ENCODE assay signal across 28 mouse cellular contexts in genomic region chr16:97719392-97719983, GRCm38 (mm10). TPM values are rescaled to one million over a fixed set of nuclear protein-coding genes. Genes with fewer than 3 reads are reported as not detected.
DNase-seq lines count a peak whose midpoint lies in the region; ATAC-seq and TF ChIP-seq lines count a peak whose summit lies in the region.
"Had no signal": no experiment of that assay in that cellular context is flagged by ENCODE, and none has a peak within 500 bp of the region (broad histone marks: within the 10 kb centered on the region; RNA-seq: fewer than 3 reads in every experiment).

No protein-coding gene starts in this region.

- no peak for TF ChIP-seq EP300 in lung, postnatal 0 days (IDR thresholded peaks at IDR 0.05)

- no peak for TF ChIP-seq POLR2A in myocyte (IDR thresholded peaks at IDR 0.05; ENCODE audit: insufficient read length, low read depth)
- no peak for TF ChIP-seq POLR2A in thymus, adult 2 months (IDR thresholded peaks at IDR 0.05; ENCODE audit: control insufficient read depth, extremely low read depth, insufficient read depth, low read length, poor library complexity)

- H3K4me3 ChIP-seq in lung, postnatal 0 days (ENCODE audit: low read depth, low read length), result no peak overlapping the region
- no peak overlapping the region for H3K4me3 ChIP-seq in myocyte
- H3K4me3 ChIP-seq in thymus, adult 2 months (ENCODE audit: control insufficient read depth, insufficient read depth, low read length), result no peak overlapping the region
- H3K4me3 ChIP-seq: embryonic facial prominence, embryonic 12.5 days; forebrain, embryonic 12.5 days; hindbrain, embryonic 13.5 days; limb, embryonic 13.5 days; lung, embryonic 15.5 days; midbrain, embryonic 10.5 days; midbrain, embryonic 15.5 days had no signal

- no peak overlapping the region for H3ac ChIP-seq in myocyte (ENCODE audit: control insufficient read depth, insufficient read length)

- H3K27ac ChIP-seq in lung, postnatal 0 days (ENCODE audit: low read length), result no peak overlapping the region
- H3K27ac ChIP-seq in thymus, adult 2 months (ENCODE audit: control insufficient read depth, insufficient read depth, low read length), result no peak overlapping the region
- H3K27ac ChIP-seq: embryonic facial prominence, embryonic 12.5 days; forebrain, embryonic 12.5 days; hindbrain, embryonic 13.5 days; limb, embryonic 13.5 days; lung, embryonic 15.5 days; macrophage; midbrain, embryonic 10.5 days; midbrain, embryonic 15.5 days had no signal

- H3K4me2 ChIP-seq in lung, postnatal 0 days (replicated peaks; ENCODE audit: low read depth, low read length), result no peak overlapping the region
- H3K4me2 ChIP-seq in myocyte (ENCODE audit: low read depth), result peak overlapping the region; percentile 51
- H3K4me2 ChIP-seq: embryonic facial prominence, embryonic 12.5 days; forebrain, embryonic 12.5 days; heart, embryonic 11.5 days; hindbrain, embryonic 13.5 days; limb, embryonic 13.5 days; liver, embryonic 11.5 days; lung, embryonic 15.5 days; midbrain, embryonic 15.5 days had no signal

- no peaks in the 10 kb centered on the region for H3K4me1 ChIP-seq in lung, postnatal 0 days (ENCODE audit: insufficient read depth, low read depth, low read length)
- no peaks in the 10 kb centered on the region for H3K4me1 ChIP-seq in thymus, adult 2 months (replicated peaks; ENCODE audit: control insufficient read depth, insufficient read depth, low read length)
- H3K4me1 ChIP-seq: embryonic facial prominence, embryonic 12.5 days; forebrain, embryonic 12.5 days; hindbrain, embryonic 13.5 days; limb, embryonic 13.5 days; midbrain, embryonic 10.5 days; midbrain, embryonic 15.5 days had no signal

- H3K9ac ChIP-seq in lung, postnatal 0 days (replicated peaks; ENCODE audit: low read depth), result no peak overlapping the region
- H3K9ac ChIP-seq: embryonic facial prominence, embryonic 12.5 days; forebrain, embryonic 12.5 days; hindbrain, embryonic 13.5 days; limb, embryonic 13.5 days; lung, embryonic 15.5 days; midbrain, embryonic 15.5 days had no signal

- ATAC-seq in lung, postnatal 0 days, result peak; percentile 26
- ATAC-seq in common myeloid progenitor, adult 5-6 weeks (replicated peaks; ENCODE audit: low read depth, poor library complexity, severe bottlenecking), result peak; percentile 58
- ATAC-seq in activated CD4-positive, CD25-positive, alpha-beta regulatory T cell, adult 4 months, result no peak
- ATAC-seq: midbrain, embryonic 15.5 days had no signal

- H3K79me2 ChIP-seq in myocyte (ENCODE audit: control insufficient read depth, insufficient read depth), result no peaks in the 10 kb centered on the region

- no peaks in the 10 kb centered on the region for H3K36me3 ChIP-seq in lung, postnatal 0 days (ENCODE audit: insufficient read depth, low read length)
- no peaks in the 10 kb centered on the region for H3K36me3 ChIP-seq in myocyte (ENCODE audit: control insufficient read depth, insufficient read depth)
- no peaks in the 10 kb centered on the region for H3K36me3 ChIP-seq in thymus, adult 2 months (ENCODE audit: control insufficient read depth, insufficient read depth, low read length)
- H3K36me3 ChIP-seq: embryonic facial prominence, embryonic 12.5 days; forebrain, embryonic 12.5 days; hindbrain, embryonic 13.5 days; limb, embryonic 13.5 days; lung, embryonic 15.5 days; midbrain, embryonic 10.5 days; midbrain, embryonic 15.5 days had no signal

- no peaks in the 10 kb centered on the region for H3K27me3 ChIP-seq in lung, postnatal 0 days (replicated peaks; ENCODE audit: insufficient read depth, low read length)
- H3K27me3 ChIP-seq in myocyte (ENCODE audit: control insufficient read depth, insufficient read depth, insufficient read length), result no peaks in the 10 kb centered on the region
- no peaks in the 10 kb centered on the region for H3K27me3 ChIP-seq in thymus, adult 2 months (ENCODE audit: control insufficient read depth, insufficient read depth, low read length)
- H3K27me3 ChIP-seq: embryonic facial prominence, embryonic 12.5 days; forebrain, embryonic 12.5 days; hindbrain, embryonic 13.5 days; limb, embryonic 13.5 days; lung, embryonic 15.5 days; midbrain, embryonic 15.5 days had no signal

- DNase-seq in lung, postnatal 0 days (ENCODE audit: low spot score), result no peak
- DNase-seq in lung, postnatal 36 days, result no peak
- no peak for DNase-seq in thymus, adult 2 months
- no peak for DNase-seq in B cell, adult 2 months
- DNase-seq: adrenal gland, adult 8-10 months; cerebellum, adult 2 months; cerebellum, postnatal 36 days; embryo, embryonic 11 days; gastrocnemius, postnatal 14 days; heart, adult 18-20 months; heart, postnatal 36 days; kidney, postnatal 25 days; right cerebral cortex, postnatal 25 days; thymus, postnatal 4 days had no signal

- H3K9me3 ChIP-seq in lung, postnatal 0 days (ENCODE audit: low read length), result no peaks in the 10 kb centered on the region
- H3K9me3 ChIP-seq: embryonic facial prominence, embryonic 12.5 days; forebrain, embryonic 12.5 days; hindbrain, embryonic 13.5 days; limb, embryonic 13.5 days; lung, embryonic 15.5 days; midbrain, embryonic 10.5 days; midbrain, embryonic 15.5 days had no signal

- TF ChIP-seq CTCF in lung, postnatal 0 days (IDR thresholded peaks at IDR 0.05), result no peak
- no peak for TF ChIP-seq CTCF in thymus, adult 2 months (IDR thresholded peaks at IDR 0.05; ENCODE audit: borderline replicate concordance, control insufficient read depth, extremely low read depth, insufficient read depth, low read length, poor library complexity)

TF ChIP-seq in myocyte, 11 proteins besides CTCF, POLR2A, EP300 and RAD21:
- TF ChIP-seq MYOD1 (IDR thresholded peaks at IDR 0.05; ENCODE audit: control insufficient read depth in 1 of 3, insufficient read length in 2 of 3, low read depth in 2 of 3) (peak; percentile 40 to 61 (median 53)), MYOG (IDR thresholded peaks at IDR 0.05; ENCODE audit: control insufficient read depth in 1 of 3, insufficient read depth in 1 of 3, insufficient read length in 2 of 3, low read depth in 2 of 3) (peak in 2 of 3 experiments; percentile 59 to 93), SRF (IDR thresholded peaks at IDR 0.05; ENCODE audit: control insufficient read depth, insufficient read length, low read depth) (no peak), REST (IDR thresholded peaks at IDR 0.05; ENCODE audit: insufficient read depth, insufficient read length) (no peak), CEBPB (IDR thresholded peaks at IDR 0.05; ENCODE audit: insufficient read depth, poor library complexity, severe bottlenecking) (0 out of 2 replicates have a peak, but pooled peaks have one; percentile 5), TCF12 (IDR thresholded peaks at IDR 0.05; ENCODE audit: insufficient read depth, poor library complexity, severe bottlenecking) (peak; percentile 77), POLR2AphosphoS2 (IDR thresholded peaks at IDR 0.05; ENCODE audit: insufficient read length, low read depth) (no peak), TCF3 (IDR thresholded peaks at IDR 0.05; ENCODE audit: insufficient read length, low read depth) (no peak), USF1 (IDR thresholded peaks at IDR 0.05; ENCODE audit: low read depth) (no peak)

RNA-seq across cellular contexts. Expression of gene Ripk4, which starts 44.1 kb away (rescaled TPM):
- polyA plus RNA-seq in lung, postnatal 0 days (2015; fragmentation: Nextera tagmentation; extraction: Ambion mirVana), result 20.2 and 22.2 TPM in 2 replicates
- total RNA-seq in common myeloid progenitor, adult 5-6 weeks (2017), result not detected in 2 replicates
- polyA plus RNA-seq in myocyte (2012; fragmentation: generic; extraction: Trizol), result not detected
- polyA plus RNA-seq in activated CD4-positive, CD25-positive, alpha-beta regulatory T cell, adult 4 months (2017; shearing (Covaris generic)), result under 1 TPM in 1 of 2 experiments, not detected in 1; 0.25 TPM
- 4.8 and 5.4 TPM in 2 replicates for polyA plus RNA-seq in thymus, adult 2 months (2012; rRNA removed)
- total RNA-seq: gastrocnemius, postnatal 14 days; neutrophil, adult 5-6 weeks had no signal
- polyA plus RNA-seq: macrophage had no signal
